Mouse (Mus musculus): ENCODE results near the gene Cecr2. TPM values are rescaled to one million over a fixed set of nuclear protein-coding genes. Genes with fewer than 3 reads are reported as not detected.

Gene Cecr2
- polyA plus RNA-seq, 1 experiment from 2014 or later = 3.9 TPM

DNA sequence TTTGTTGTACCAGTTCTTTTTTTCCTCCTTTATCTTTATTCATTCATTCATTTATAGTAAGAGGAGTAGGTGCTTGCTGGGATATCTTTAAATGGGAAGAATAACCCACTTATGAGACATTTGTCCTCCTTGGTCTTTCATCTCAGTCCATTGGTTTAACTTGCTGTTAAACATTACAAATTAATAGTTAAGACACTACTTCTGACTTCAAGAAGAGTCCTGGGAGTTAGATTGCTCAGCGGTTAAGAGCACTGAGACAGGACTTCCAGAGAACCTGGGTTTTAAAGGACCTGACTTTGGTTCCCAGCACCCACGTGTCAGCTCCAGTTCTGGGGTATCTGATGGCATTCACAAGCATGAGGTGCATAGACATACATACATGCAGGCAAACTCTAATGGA is 80.2 kb downstream of the Cecr2 start:
- Histone ChIP-seq H3K36me3 (ENCODE audit: insufficient read depth, low read length) (no peaks in the 10 kb centered on the region), H3K27me3 (ENCODE audit: insufficient read depth, low read length) (no peaks in the 10 kb centered on the region), H3K4me1 (ENCODE audit: insufficient read depth, low read length) (0 out of 2 replicates have a peak, but pooled peaks cover 3% of the 10 kb centered on the region), H3K27ac (ENCODE audit: low read length) (no peak overlapping the region), H3K9ac (replicated peaks; ENCODE audit: low read length) (no peak overlapping the region), H3K4me3 (ENCODE audit: low read length) (no peak overlapping the region), H3K9me3 (ENCODE audit: low read length) (no peaks in the 10 kb centered on the region), H3K4me2 (replicated peaks; ENCODE audit: low read depth, low read length) (no peak overlapping the region)
- ATAC-seq (ENCODE audit: low FRiP score, low TSS enrichment) = no peak
- 80% methylated on average over 2 of the region's 2 CpGs for WGBS

DNA sequence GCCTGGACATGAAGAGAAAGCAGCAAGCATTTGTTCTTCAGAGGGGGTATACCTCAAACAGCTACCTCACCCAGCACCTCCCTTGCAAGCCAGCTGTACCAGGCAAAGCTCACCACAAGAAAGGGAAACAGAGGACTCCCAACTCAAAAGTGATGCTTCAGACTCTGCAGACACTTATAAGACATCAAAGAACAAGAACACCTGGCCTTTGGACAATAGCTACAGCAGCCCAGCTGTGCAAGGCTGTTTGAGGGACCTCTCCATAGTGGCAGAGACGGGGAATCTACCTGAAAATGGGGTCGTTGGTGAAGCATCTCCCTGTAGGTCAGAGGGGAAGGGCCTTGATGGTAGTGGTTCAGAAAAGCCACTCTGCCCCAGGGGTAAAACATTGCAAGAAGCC is 95.0 kb downstream of the Cecr2 start:
- WGBS = 91% methylated on average over 2 of the region's 2 CpGs
- Histone ChIP-seq H3K27me3 (ENCODE audit: insufficient read depth, low read length) (no peaks in the 10 kb centered on the region), H3K4me1 (ENCODE audit: insufficient read depth, low read length) (no peaks in the 10 kb centered on the region), H3K9ac (replicated peaks; ENCODE audit: low read length) (no peak overlapping the region), H3K4me2 (replicated peaks; ENCODE audit: low read depth, low read length) (no peak overlapping the region), H3K36me3 (ENCODE audit: insufficient read depth, low read length) (peaks cover 23% of the 10 kb centered on the region), H3K9me3 (ENCODE audit: low read length) (no peaks in the 10 kb centered on the region), H3K27ac (ENCODE audit: low read length) (no peak overlapping the region), H3K4me3 (ENCODE audit: low read length) (no peak overlapping the region)
- no peak for ATAC-seq (ENCODE audit: low FRiP score, low TSS enrichment)

DNA sequence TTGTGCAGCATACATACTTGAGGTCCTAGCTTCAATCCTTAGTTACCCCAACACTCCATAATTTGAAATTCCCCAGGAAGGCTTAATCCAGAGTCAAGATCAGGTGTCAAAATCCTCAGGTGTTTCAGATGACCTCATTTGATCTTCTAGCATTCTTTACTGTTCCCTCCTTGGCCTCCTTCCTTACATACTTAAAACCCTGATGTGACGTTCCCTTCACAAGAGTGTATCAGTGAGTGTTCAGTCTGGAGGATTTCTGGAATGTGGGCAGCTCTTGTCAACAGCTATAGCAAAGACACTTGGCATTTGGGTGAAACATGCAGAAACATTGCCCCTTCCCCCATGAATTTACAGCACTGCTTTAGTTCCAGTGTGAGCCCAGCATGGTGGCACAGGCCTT is 103.8 kb downstream of the Cecr2 start:
- H3K27me3 ChIP-seq (ENCODE audit: insufficient read depth, low read length) = no peaks in the 10 kb centered on the region
- ATAC-seq (ENCODE audit: low FRiP score, low TSS enrichment) = no peak
- H3K4me3 ChIP-seq (ENCODE audit: low read length) = no peak overlapping the region
- no peaks in the 10 kb centered on the region for H3K4me1 ChIP-seq (ENCODE audit: insufficient read depth, low read length)
- H3K9me3 ChIP-seq (ENCODE audit: low read length) = no peaks in the 10 kb centered on the region
- no peak overlapping the region for H3K27ac ChIP-seq (ENCODE audit: low read length)
- H3K36me3 ChIP-seq (ENCODE audit: insufficient read depth, low read length) = no peaks in the 10 kb centered on the region; the same call in 1 of the 2 replicates
- H3K4me2 ChIP-seq (replicated peaks; ENCODE audit: low read depth, low read length) = no peak overlapping the region
- H3K9ac ChIP-seq (replicated peaks; ENCODE audit: low read length) = no peak overlapping the region
- WGBS = 86% methylated on average over 1 of the region's 1 CpGs

DNA sequence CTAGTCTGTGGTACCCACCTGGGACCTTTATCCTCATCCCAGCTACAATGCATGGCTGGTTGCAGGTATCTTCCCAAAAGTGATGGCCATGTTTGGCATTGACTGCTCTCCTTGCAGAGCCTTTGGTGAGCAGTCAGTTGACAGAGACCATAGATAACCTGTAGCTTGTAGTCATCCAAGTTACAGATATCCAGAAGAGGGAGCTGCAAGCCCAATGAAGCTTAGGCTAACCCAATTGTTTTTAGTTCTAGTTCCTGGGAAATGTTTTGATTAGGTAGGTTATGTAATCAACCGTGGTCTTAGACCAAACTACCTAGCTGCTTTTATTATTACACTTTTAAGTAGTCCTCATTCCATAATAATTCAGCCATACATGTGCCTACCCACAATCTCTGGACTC is 105.2 kb downstream of the Cecr2 start:
- Histone ChIP-seq H3K9ac (replicated peaks; ENCODE audit: low read length) (no peak overlapping the region), H3K4me1 (ENCODE audit: insufficient read depth, low read length) (no peaks in the 10 kb centered on the region), H3K27ac (ENCODE audit: low read length) (no peak overlapping the region), H3K9me3 (ENCODE audit: low read length) (no peaks in the 10 kb centered on the region), H3K4me3 (ENCODE audit: low read length) (no peak overlapping the region), H3K36me3 (ENCODE audit: insufficient read depth, low read length) (no peaks in the 10 kb centered on the region), H3K27me3 (ENCODE audit: insufficient read depth, low read length) (no peaks in the 10 kb centered on the region), H3K4me2 (replicated peaks; ENCODE audit: low read depth, low read length) (no peak overlapping the region)
- no peak for ATAC-seq (ENCODE audit: low FRiP score, low TSS enrichment)
- 75% methylated on average over 1 of the region's 1 CpGs for WGBS

DNA sequence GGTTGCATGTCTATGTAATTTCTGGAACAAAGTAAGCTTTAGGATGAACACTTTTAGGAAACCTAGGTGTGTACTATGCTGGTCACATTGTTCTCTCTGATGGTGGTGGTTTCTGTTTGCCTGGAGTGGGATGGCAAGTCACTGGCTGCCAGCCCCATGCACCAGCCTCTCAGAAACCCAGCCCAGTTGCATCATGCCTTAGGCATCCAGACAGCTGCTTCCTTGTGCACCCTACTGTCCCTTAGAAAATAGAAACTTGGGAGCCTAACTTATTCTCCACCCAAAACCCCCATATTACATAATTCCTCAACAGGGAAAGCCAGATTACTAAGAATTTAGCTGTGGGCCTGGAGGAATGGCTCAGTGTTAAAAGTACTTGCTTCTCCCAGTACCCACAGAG is 105.9 kb downstream of the Cecr2 start:
- ATAC-seq (ENCODE audit: low FRiP score, low TSS enrichment) = no peak
- H3K4me2 ChIP-seq (replicated peaks; ENCODE audit: low read depth, low read length) = no peak overlapping the region
- no peaks in the 10 kb centered on the region for H3K4me1 ChIP-seq (ENCODE audit: insufficient read depth, low read length)
- H3K36me3 ChIP-seq (ENCODE audit: insufficient read depth, low read length) = no peaks in the 10 kb centered on the region
- no peaks in the 10 kb centered on the region for H3K9me3 ChIP-seq (ENCODE audit: low read length)
- no peak overlapping the region for H3K27ac ChIP-seq (ENCODE audit: low read length)
- no peak overlapping the region for H3K4me3 ChIP-seq (ENCODE audit: low read length)
- no peaks in the 10 kb centered on the region for H3K27me3 ChIP-seq (ENCODE audit: insufficient read depth, low read length)
- H3K9ac ChIP-seq (replicated peaks; ENCODE audit: low read length) = no peak overlapping the region

DNA sequence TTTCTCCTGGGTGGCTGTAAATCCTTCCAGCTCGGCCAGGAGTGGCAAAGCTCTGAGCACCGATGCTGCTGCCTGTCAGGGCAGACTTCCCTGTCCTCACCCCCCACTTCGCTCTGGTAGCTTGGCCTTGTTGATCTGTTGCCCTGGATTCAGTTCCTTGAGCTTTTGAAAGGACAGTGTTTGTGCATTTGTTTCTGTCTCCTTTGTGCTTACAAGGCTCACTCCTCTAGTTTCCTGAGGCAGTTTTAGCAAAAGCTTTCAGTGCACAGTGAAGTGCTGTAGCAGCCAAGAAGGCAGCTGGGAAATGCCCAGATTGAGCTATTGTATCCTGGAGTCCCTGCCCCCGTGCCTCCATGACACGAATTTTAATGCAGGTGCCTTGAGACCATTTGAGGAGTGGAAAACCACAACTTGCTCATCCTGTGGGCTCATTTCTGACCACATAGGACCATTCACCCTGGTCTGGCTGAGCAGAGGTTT is 107.0 kb downstream of the Cecr2 start, which contains the start of gene Slc25a18:
TSS of gene Slc25a18 (plus strand) at position 430 of the 480 bp plus-strand sequence.
- Histone ChIP-seq H3K27me3 (ENCODE audit: insufficient read depth, low read length) (no peaks in the 10 kb centered on the region), H3K9me3 (ENCODE audit: low read length) (no peaks in the 10 kb centered on the region), H3K27ac (ENCODE audit: low read length) (no peak within 1 kb of the TSS), H3K9ac (replicated peaks; ENCODE audit: low read length) (no peak within 1 kb of the TSS), H3K4me1 (ENCODE audit: insufficient read depth, low read length) (no peaks in the 10 kb centered on the region), H3K4me2 (replicated peaks; ENCODE audit: low read depth, low read length) (no peak within 1 kb of the TSS), H3K36me3 (ENCODE audit: insufficient read depth, low read length) (no peaks in the 10 kb centered on the region), H3K4me3 (ENCODE audit: low read length) (no peak within 1 kb of the TSS)
- ATAC-seq (ENCODE audit: low FRiP score, low TSS enrichment) = no peak
- 56% methylated on average over 5 of the region's 5 CpGs for WGBS

DNA sequence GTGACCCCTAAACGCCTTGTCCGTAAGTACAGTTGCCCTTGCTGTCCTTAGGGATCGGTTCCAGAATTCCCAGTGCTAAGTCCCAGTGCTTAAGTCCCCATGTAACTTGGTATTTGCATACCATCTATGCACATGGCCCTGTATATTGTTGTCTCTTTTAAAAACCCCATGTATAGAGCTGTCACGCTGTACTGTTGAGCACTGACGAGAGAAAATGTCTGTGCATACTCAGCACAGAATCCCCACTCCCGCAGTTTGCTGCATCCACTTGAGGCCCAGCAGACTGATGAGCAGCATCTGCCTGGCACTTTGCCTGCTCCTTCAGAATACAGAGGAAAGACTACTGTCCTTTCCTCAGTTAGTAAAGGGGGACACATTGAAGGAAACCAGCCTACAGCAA is 107.6 kb downstream of the Cecr2 start:
- Histone ChIP-seq H3K27me3 (ENCODE audit: insufficient read depth, low read length) (no peaks in the 10 kb centered on the region), H3K36me3 (ENCODE audit: insufficient read depth, low read length) (no peaks in the 10 kb centered on the region), H3K9ac (replicated peaks; ENCODE audit: low read length) (no peak overlapping the region), H3K4me2 (replicated peaks; ENCODE audit: low read depth, low read length) (no peak overlapping the region), H3K4me3 (ENCODE audit: low read length) (no peak overlapping the region), H3K9me3 (ENCODE audit: low read length) (no peaks in the 10 kb centered on the region), H3K27ac (ENCODE audit: low read length) (no peak overlapping the region), H3K4me1 (ENCODE audit: insufficient read depth, low read length) (no peaks in the 10 kb centered on the region)
- no peak for ATAC-seq (ENCODE audit: low FRiP score, low TSS enrichment)
- WGBS = 84% methylated on average over 6 of the region's 6 CpGs

DNA sequence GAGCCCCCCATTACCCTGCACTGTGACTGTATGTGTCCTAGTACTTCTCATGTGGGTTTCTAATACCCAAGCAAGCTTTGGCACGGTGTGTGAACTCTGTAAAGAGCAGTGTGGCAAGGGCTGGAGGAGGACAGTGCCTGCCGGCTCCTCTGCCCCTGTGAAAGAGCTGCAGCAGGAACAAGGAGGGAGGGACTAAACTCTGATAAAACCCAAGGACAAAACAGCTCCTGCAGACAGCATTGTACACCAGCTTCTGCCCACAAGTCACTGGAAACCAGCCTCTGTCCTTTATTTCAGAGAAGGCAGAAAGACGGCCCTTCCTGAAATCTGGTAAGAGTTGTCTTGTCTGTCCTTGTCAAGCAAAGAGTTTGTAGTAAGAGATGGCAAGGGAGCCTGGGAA is 110.1 kb downstream of the Cecr2 start:
- no peaks in the 10 kb centered on the region for H3K36me3 ChIP-seq (ENCODE audit: insufficient read depth, low read length)
- ATAC-seq (ENCODE audit: low FRiP score, low TSS enrichment) = no peak
- H3K4me3 ChIP-seq (ENCODE audit: low read length) = no peak overlapping the region
- H3K27me3 ChIP-seq (ENCODE audit: insufficient read depth, low read length) = no peaks in the 10 kb centered on the region
- no peak overlapping the region for H3K9ac ChIP-seq (replicated peaks; ENCODE audit: low read length)
- 89% methylated on average over 3 of the region's 3 CpGs for WGBS
- no peak overlapping the region for H3K27ac ChIP-seq (ENCODE audit: low read length)
- H3K4me2 ChIP-seq (replicated peaks; ENCODE audit: low read depth, low read length) = no peak overlapping the region
- H3K4me1 ChIP-seq (ENCODE audit: insufficient read depth, low read length) = no peaks in the 10 kb centered on the region
- H3K9me3 ChIP-seq (ENCODE audit: low read length) = no peaks in the 10 kb centered on the region

DNA sequence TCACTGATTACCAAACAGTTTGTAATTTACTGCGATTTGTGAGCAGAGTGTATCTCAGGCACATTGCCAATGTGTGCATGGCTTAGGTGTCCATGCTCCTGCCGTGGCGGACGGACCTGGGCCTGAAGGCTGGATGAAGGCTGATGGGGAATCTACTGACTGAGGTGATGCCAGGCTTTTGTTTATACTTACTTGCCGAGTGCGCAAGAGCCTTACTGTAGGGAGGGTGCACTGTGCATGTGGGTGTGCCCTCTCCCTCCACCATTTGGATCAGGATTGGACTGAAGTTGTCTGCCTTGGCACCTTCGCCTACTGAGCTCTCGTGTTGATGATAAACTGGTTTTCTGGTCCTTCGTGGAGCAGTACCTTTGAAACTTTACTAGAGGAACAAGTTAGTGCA is 111.4 kb downstream of the Cecr2 start:
- no peak for ATAC-seq (ENCODE audit: low FRiP score, low TSS enrichment)

DNA sequence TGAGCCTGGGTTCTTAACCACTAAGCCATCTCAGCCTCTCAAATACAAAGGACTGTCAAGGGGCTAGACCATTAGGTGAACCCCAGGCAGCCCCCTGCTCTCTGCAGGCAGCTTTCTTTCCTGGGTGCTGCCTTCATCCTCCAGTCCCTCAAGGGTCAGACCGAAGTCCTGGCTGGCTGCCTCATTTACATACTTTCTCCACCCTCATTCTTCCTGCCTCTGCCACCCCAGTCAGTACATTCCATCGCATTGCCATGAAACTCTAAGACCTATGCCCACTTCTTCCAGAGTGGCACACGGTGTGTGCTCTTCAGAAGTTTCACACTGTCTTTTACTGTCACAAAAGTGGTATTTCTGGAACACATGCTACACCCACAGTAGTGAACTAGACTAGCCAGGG is 112.1 kb downstream of the Cecr2 start:
- Histone ChIP-seq H3K27ac (ENCODE audit: low read length) (no peak overlapping the region), H3K27me3 (ENCODE audit: insufficient read depth, low read length) (no peaks in the 10 kb centered on the region), H3K9ac (replicated peaks; ENCODE audit: low read length) (no peak overlapping the region), H3K4me3 (ENCODE audit: low read length) (no peak overlapping the region), H3K36me3 (ENCODE audit: insufficient read depth, low read length) (no peaks in the 10 kb centered on the region), H3K4me2 (replicated peaks; ENCODE audit: low read depth, low read length) (no peak overlapping the region), H3K9me3 (ENCODE audit: low read length) (no peaks in the 10 kb centered on the region), H3K4me1 (ENCODE audit: insufficient read depth, low read length) (no peaks in the 10 kb centered on the region)
- 36% methylated on average over 3 of the region's 3 CpGs for WGBS
- ATAC-seq (ENCODE audit: low FRiP score, low TSS enrichment) = no peak

More for the DNA sequence above, 111.4 kb downstream of the Cecr2 start:
- no peak overlapping the region for H3K4me2 ChIP-seq (replicated peaks; ENCODE audit: low read depth, low read length)
- H3K9me3 ChIP-seq (ENCODE audit: low read length) = no peaks in the 10 kb centered on the region
- no peaks in the 10 kb centered on the region for H3K27me3 ChIP-seq (ENCODE audit: insufficient read depth, low read length)
- H3K4me3 ChIP-seq (ENCODE audit: low read length) = no peak overlapping the region
- H3K36me3 ChIP-seq (ENCODE audit: insufficient read depth, low read length) = no peaks in the 10 kb centered on the region
- H3K4me1 ChIP-seq (ENCODE audit: insufficient read depth, low read length) = no peaks in the 10 kb centered on the region
- H3K9ac ChIP-seq (replicated peaks; ENCODE audit: low read length) = no peak overlapping the region
- WGBS = 81% methylated on average over 9 of the region's 9 CpGs
- H3K27ac ChIP-seq (ENCODE audit: low read length) = no peak overlapping the region

Data from kidney, embryonic 16.5 days (tissue).